Mouse (Mus musculus) urinary bladder, adult 2 months (tissue): ENCODE measurements around the gene Nlrp4e. TPM values are rescaled to one million over a fixed set of nuclear protein-coding genes. Genes with fewer than 3 reads are reported as not detected.
"Not testable (repeated sequence)": the region's sequence is repeated elsewhere in the genome, so short reads cannot be mapped to it uniquely, and the experiment has no call there.

Experiments
- DNase-seq: peaks from one replicate; pipeline ENCODE4 v3.0.0; 2022; ENCODE audit warnings: low spot score
- polyA plus RNA-seq: library from polyadenylated mRNA; depleted of rRNA; stranded (reverse); fragments of >200 nt; gene quantifications from 2 replicates; pipeline ENCODE4 v1.2.3, GENCODE M21; 2012; rRNA removed

Gene Nlrp4e
- not detected in 2 replicates for polyA plus RNA-seq

DNA sequence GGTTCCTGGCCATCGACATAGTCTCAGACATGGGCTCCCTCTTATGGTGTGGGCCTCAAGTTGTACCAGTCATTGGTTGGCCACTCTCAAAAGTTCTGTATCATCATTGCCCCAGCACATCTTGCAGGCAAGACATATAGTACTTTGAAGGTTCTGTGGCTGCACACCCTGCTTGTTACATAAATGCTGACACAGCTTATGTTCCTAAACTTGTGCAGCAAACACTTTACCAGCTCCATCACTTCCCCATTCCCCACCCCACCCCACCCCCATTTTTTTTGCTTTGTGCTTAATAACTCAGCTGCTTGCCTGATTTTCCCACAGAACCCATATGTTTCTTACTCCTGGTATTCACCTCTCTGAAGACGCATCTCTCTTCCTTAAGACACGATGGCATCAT is at the start of gene Nlrp4e:
Nlrp4e (plus strand) TSS at position 301 of the 400 bp plus-strand sequence.
- DNase-seq: not testable (repeated sequence)

DNA sequence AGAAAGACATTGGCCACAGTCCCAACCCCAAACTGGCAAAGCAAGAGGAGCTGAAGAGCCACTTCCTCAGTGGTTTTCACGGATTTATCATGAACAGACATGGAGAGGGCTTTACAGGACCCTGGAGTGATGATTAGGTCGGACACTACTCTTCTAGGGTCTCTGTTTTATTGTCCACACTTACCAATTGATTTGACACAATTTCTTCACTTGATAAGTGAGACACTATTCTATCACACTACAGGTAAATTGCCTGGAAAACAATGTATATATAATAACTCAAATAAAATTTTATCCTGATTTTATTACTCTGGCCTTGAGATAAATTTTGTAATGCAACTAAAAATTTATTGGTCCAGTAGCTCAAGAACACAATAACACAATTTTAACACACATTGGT is 49.4 kb upstream of the Nlrp4e start, which contains the start of gene Vmn1r166:
Vmn1r166 (minus strand) TSS at position 101 of the 400 bp plus-strand sequence.
- not testable (repeated sequence) for DNase-seq

DNA sequence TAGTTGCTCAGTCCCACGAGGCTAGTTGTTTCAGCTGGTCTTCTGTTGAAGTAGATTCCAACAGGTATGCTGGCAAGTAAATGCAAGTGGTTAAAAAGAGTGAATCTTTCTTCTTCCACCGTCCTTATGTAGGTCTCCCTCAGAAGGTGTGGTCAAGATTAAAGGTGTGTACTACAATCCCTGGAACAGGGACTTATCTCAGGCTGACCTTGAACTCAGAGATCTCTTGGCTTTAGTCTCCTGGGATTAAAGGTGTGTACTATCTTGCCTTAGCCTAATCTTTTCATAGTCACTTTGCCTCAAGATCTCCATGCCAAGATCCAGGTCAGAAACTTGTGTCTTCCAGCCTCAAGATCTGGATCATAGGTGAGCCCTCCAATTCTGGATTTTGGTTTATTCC is 22.2 kb upstream of the Nlrp4e start, which contains the start of gene Gm6902:
Gm6902 (minus strand) TSS at position 101 of the 400 bp plus-strand sequence.
- not testable (repeated sequence) for DNase-seq

DNA sequence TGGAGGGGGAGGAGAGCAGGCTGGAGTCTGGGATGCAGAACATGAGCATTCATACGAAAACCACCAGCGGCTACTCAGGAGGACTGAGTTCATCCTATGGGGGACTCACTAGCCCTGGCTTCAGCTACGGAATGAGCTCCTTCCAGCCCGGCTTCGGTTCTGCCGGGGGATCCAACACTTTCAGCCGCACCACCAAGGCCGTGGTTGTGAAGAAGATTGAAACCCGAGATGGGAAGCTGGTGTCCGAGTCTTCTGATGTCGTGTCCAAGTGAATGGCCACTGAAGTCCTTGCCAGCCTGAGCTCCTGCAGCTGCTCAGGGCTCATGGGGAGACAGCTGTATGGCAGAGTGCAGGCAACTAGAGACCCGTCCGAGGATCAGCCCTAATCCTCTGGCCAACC is 57.3 kb downstream of the Nlrp4e start:
- DNase-seq: not testable (repeated sequence)

DNA sequence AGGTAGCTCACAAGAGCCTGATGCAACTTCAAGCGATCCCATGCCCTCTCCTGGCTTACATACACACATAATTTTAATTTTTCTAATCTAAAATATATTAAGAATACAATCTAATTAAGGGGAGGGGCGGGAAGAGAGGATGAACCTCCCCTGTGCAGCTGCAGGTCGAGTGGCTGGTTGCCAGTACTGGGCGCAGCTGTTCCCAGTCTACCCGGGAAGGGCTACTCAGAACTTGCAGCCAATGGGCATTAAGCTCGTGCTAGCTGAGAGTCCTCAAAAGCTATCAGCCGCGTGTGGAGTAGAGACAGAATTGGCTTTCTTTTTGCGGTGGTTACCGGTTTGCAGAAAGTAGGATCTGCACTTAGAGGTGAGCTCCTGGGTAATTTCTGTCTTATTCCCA is 84.6 kb downstream of the Nlrp4e start, which contains the start of gene Nlrp5:
Nlrp5 (plus strand) TSS at position 301 of the 400 bp plus-strand sequence.
- no peak for DNase-seq

Other genes starting within 250 kb of the Nlrp4e start
- gene Vmn1r163, start 245.7 kb upstream of the Nlrp4e start, polyA plus RNA-seq: not detected in 2 replicates
- not detected in 2 replicates for gene Gm8720, start 233.7 kb upstream of the Nlrp4e start, polyA plus RNA-seq
- gene Gm10662, start 156.7 kb upstream of the Nlrp4e start, polyA plus RNA-seq: not detected in 2 replicates
- gene Vmn1r165, start 83.9 kb upstream of the Nlrp4e start, polyA plus RNA-seq: not detected in 2 replicates
- gene Vmn1r166, start 49.5 kb upstream of the Nlrp4e start, polyA plus RNA-seq: not detected in 2 replicates
- not detected in 2 replicates for gene Gm6902, start 22.3 kb upstream of the Nlrp4e start, polyA plus RNA-seq
- 0.03 TPM in 1 of 2 replicates, not detected in the other for gene Nlrp5, start 84.7 kb downstream of the Nlrp4e start, polyA plus RNA-seq
- not detected in 2 replicates for gene Vmn1r167, start 206.0 kb downstream of the Nlrp4e start, polyA plus RNA-seq
- gene Vmn1r168, start 238.5 kb downstream of the Nlrp4e start, polyA plus RNA-seq: not detected in 2 replicates